Comparison of ENCODE assay signal across 8 mouse cellular contexts in genomic region chr6:88342965-88343364, GRCm38 (mm10).
DNase-seq lines count a peak whose midpoint lies in the region; ATAC-seq and TF ChIP-seq lines count a peak whose summit lies in the region.
"Had no signal": no experiment of that assay in that cellular context is flagged by ENCODE, and none has a peak within 500 bp of the region (broad histone marks: within the 10 kb centered on the region; RNA-seq: fewer than 3 reads in every experiment).

No protein-coding gene starts in this region.

- no peak overlapping the region for H3K9ac ChIP-seq in kidney, postnatal 0 days (ENCODE audit: low read depth, low read length)
- 0 out of 2 replicates have a peak overlapping the region, but pooled peaks have one; percentile 21 for H3K9ac ChIP-seq in forebrain, embryonic 12.5 days
- 0 out of 2 replicates have a peak overlapping the region, but pooled peaks have one; percentile 9 for H3K9ac ChIP-seq in hindbrain, embryonic 14.5 days
- H3K9ac ChIP-seq in midbrain, postnatal 0 days (replicated peaks; ENCODE audit: low read length, poor library complexity, severe bottlenecking), result no peak overlapping the region
- H3K9ac ChIP-seq: liver, postnatal 0 days had no signal

- H3K27me3 ChIP-seq in kidney, postnatal 0 days (ENCODE audit: insufficient read depth, low read length), result no peaks in the 10 kb centered on the region
- H3K27me3 ChIP-seq in forebrain, embryonic 12.5 days, result no peaks in the 10 kb centered on the region
- H3K27me3 ChIP-seq in hindbrain, embryonic 14.5 days (ENCODE audit: control insufficient read depth, insufficient read depth, low read length), result no peaks in the 10 kb centered on the region
- no peaks in the 10 kb centered on the region for H3K27me3 ChIP-seq in midbrain, postnatal 0 days (ENCODE audit: insufficient read depth, low read length)

- no peak for ATAC-seq in kidney, postnatal 0 days (replicated peaks; ENCODE audit: low FRiP score, low read depth)
- peak; percentile 41; the same call in 1 of the 2 replicates for ATAC-seq in forebrain, embryonic 12.5 days (ENCODE audit: low FRiP score)
- no peak; the same call in 1 of the 2 replicates for ATAC-seq in hindbrain, embryonic 14.5 days (ENCODE audit: low FRiP score)
- no peak for ATAC-seq in midbrain, postnatal 0 days (ENCODE audit: low FRiP score)
- ATAC-seq: liver, postnatal 0 days had no signal

- no peaks in the 10 kb centered on the region for H3K9me3 ChIP-seq in kidney, postnatal 0 days (replicated peaks; ENCODE audit: low read length)
- no peaks in the 10 kb centered on the region for H3K9me3 ChIP-seq in forebrain, embryonic 12.5 days
- no peaks in the 10 kb centered on the region for H3K9me3 ChIP-seq in hindbrain, embryonic 14.5 days (ENCODE audit: control insufficient read depth, low read length)
- H3K9me3 ChIP-seq in midbrain, postnatal 0 days (ENCODE audit: low read length), result no peaks in the 10 kb centered on the region

- peaks cover 16% of the 10 kb centered on the region for H3K4me1 ChIP-seq in kidney, postnatal 0 days (replicated peaks; ENCODE audit: insufficient read depth, low read length)
- H3K4me1 ChIP-seq in forebrain, embryonic 12.5 days, result peaks cover 17% of the 10 kb centered on the region
- H3K4me1 ChIP-seq in hindbrain, embryonic 14.5 days (replicated peaks; ENCODE audit: control insufficient read depth, insufficient read depth, low read length), result peaks cover 10% of the 10 kb centered on the region
- H3K4me1 ChIP-seq in midbrain, postnatal 0 days (ENCODE audit: insufficient read depth, low read length), result peaks cover 4% of the 10 kb centered on the region

- peak overlapping the region; percentile 20; the same call in 1 of the 2 replicates for H3K27ac ChIP-seq in kidney, postnatal 0 days
- H3K27ac ChIP-seq in forebrain, embryonic 12.5 days, result peak overlapping the region; percentile 84
- H3K27ac ChIP-seq in hindbrain, embryonic 14.5 days, result peak overlapping the region; percentile 11; the same call in 1 of the 2 replicates
- no peak overlapping the region for H3K27ac ChIP-seq in midbrain, postnatal 0 days (ENCODE audit: low read depth, low read length)

- TF ChIP-seq CTCF in kidney, postnatal 0 days (IDR thresholded peaks at IDR 0.05; ENCODE audit: low read depth), result no peak
- TF ChIP-seq CTCF in midbrain, postnatal 0 days (IDR thresholded peaks at IDR 0.05), result no peak

- DNase-seq in kidney, postnatal 0 days (ENCODE audit: low spot score), result no peak
- DNase-seq in kidney, postnatal 14 days, result no peak
- DNase-seq in hindbrain, embryonic 14.5 days (ENCODE audit: low spot score), result no peak
- DNase-seq in midbrain, postnatal 0 days (ENCODE audit: low spot score), result peak; percentile 10
- DNase-seq in right cerebral cortex, postnatal 4 days, result no peak
- DNase-seq in frontal cortex, postnatal 14 days (ENCODE audit: low spot score in 2 of 2), result no peak

- WGBS in kidney, postnatal 0 days, result 77% methylated on average over 3 of the region's 3 CpGs
- 86% methylated on average over 3 of the region's 3 CpGs for WGBS in forebrain, embryonic 12.5 days
- WGBS in hindbrain, embryonic 14.5 days, result 88% methylated on average over 3 of the region's 3 CpGs
- WGBS in midbrain, postnatal 0 days, result 87% methylated on average over 3 of the region's 3 CpGs

- H3K4me2 ChIP-seq in kidney, postnatal 0 days (ENCODE audit: low read length), result no peak overlapping the region
- no peak overlapping the region for H3K4me2 ChIP-seq in forebrain, embryonic 12.5 days
- no peak overlapping the region for H3K4me2 ChIP-seq in hindbrain, embryonic 14.5 days (replicated peaks)
- no peak overlapping the region for H3K4me2 ChIP-seq in midbrain, postnatal 0 days (ENCODE audit: low read depth, low read length, poor library complexity, severe bottlenecking)

- H3K36me3 ChIP-seq in kidney, postnatal 0 days (ENCODE audit: insufficient read depth, low read length), result 0 out of 2 replicates have a peak, but pooled peaks cover 3% of the 10 kb centered on the region
- no peaks in the 10 kb centered on the region for H3K36me3 ChIP-seq in forebrain, embryonic 12.5 days (replicated peaks)
- no peaks in the 10 kb centered on the region for H3K36me3 ChIP-seq in hindbrain, embryonic 14.5 days (replicated peaks; ENCODE audit: control insufficient read depth, insufficient read depth)
- H3K36me3 ChIP-seq in midbrain, postnatal 0 days (ENCODE audit: insufficient read depth, low read length), result no peaks in the 10 kb centered on the region; the same call in 1 of the 2 replicates

- no peak overlapping the region for H3K4me3 ChIP-seq in kidney, postnatal 0 days (replicated peaks; ENCODE audit: low read depth, low read length)
- no peak overlapping the region for H3K4me3 ChIP-seq in forebrain, embryonic 12.5 days (replicated peaks)
- H3K4me3 ChIP-seq in hindbrain, embryonic 14.5 days (replicated peaks; ENCODE audit: low read length), result no peak overlapping the region
- no peak overlapping the region for H3K4me3 ChIP-seq in midbrain, postnatal 0 days (ENCODE audit: low read depth, low read length)

Comparison
In these comparisons a context has a peak if more than half of its experiments do, and no peak if none do; other contexts are left out.
1. H3K9ac ChIP-seq: peak in forebrain, embryonic 12.5 days (single experiment) and hindbrain, embryonic 14.5 days (single experiment); none in kidney, postnatal 0 days (single experiment) and midbrain, postnatal 0 days (single experiment).